Mouse (Mus musculus) CH12.LX (cell line): Measurements from ENCODE around the gene Gch1.

Source experiments
- POLR2A ChIP-seq: IDR thresholded peaks from 2 replicates; pipeline ENCODE4 v1.6.1; 2011; ENCODE audit warnings: low read depth, mild to moderate bottlenecking, improper control_type of control experiment, low read length
- SIN3A ChIP-seq: IDR thresholded peaks from 2 replicates; pipeline ENCODE4 v1.6.1; 2012; ENCODE audit warnings: low read length, improper control_type of control experiment, inconsistent platforms
- UBTF ChIP-seq: IDR thresholded peaks from 2 replicates; pipeline ENCODE4 v1.6.1; 2012; ENCODE audit warnings: low read depth, mild to moderate bottlenecking, inconsistent platforms, low read length, improper control_type of control experiment, moderate library complexity

DNA sequence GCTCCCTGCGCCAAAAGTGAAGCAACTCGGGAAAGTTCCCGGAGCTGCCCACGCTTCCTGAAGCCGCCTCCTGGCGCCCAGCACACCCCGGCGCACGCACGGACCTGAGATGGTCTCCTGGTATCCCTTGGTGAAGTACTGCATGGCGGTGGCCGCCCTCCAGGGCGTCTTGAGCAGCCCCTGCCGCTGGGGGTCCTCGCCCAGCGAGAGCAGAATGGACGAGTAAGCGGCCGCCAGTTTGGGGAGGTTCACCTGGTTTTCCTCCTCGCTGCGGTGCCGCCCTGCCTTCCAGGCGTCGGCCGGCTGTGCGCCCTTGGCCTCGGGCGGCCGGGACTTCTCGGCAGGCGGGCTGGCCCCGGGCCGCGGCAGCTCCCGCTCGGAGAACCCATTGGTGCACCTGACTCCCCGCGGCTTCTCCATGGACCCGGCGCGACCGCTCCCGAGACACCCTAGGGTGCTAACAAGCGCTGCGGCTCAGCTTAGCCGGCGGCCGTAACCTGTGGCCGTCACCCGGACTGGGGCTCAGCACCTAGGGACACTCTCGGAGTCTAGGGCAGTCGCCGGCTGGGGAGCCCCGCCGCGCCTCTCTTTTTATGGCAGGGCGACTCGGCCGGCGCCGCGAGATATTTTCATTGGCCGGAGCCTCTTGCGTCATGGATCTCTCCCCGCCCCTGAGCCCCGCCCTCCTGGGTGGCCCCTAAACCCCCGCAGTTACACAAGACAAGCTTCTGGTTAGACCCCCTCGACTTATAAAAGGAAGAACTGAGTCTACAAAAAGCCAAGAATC, at the start of gene Gch1:
- TF ChIP-seq SIN3A (peak; percentile 59; the same call in 1 of the 2 replicates), POLR2A (peak; percentile 87), UBTF (peak; percentile 85)
